Mouse (Mus musculus) CH12.LX (cell line): ENCODE measurements around the gene Arhgef3. TPM values are rescaled to one million over a fixed set of nuclear protein-coding genes. Genes with fewer than 3 reads are reported as not detected.

Source experiments
- DNase-seq: peaks from one replicate; pipeline ENCODE4 v3.0.0-alpha.2; 2013; ENCODE audit errors: extremely low read depth
- H3K27ac ChIP-seq: 2 replicates; pipeline ENCODE4 v1.5.1; 2012; ENCODE audit warnings: low read depth, mild to moderate bottlenecking, control low read depth, moderate library complexity; ENCODE audit not compliant: insufficient read depth
- H3K27me3 ChIP-seq: replicated peaks from 2 replicates; pipeline ENCODE3; 2012; ENCODE audit warnings: inconsistent platforms
- H3K36me3 ChIP-seq, 2 experiments: replicated peaks in 1 of 2; 2 replicates each; pipeline versions ENCODE3 to v1.6.1; 2012; ENCODE audit warnings: inconsistent platforms in 1 of 2, low read length in 1 of 2, mild to moderate bottlenecking in 1 of 2, mixed read lengths in 1 of 2, moderate library complexity in 1 of 2; ENCODE audit not compliant: control insufficient read depth in 1 of 2, insufficient read depth in 1 of 2
- H3K4me1 ChIP-seq, 2 experiments: 2 replicates each; pipeline ENCODE4 v1.6.1; 2012; ENCODE audit warnings: inconsistent platforms in 1 of 2, moderate library complexity in 1 of 2; ENCODE audit not compliant: insufficient read depth in 2 of 2, control insufficient read depth in 1 of 2
- H3K4me2 ChIP-seq: 2 replicates; pipeline ENCODE4 v1.6.1; 2012; ENCODE audit warnings: low read depth, mild to moderate bottlenecking, control low read depth; ENCODE audit not compliant: poor library complexity, insufficient read depth, severe bottlenecking
- H3K4me3 ChIP-seq, 3 experiments: fragments of 150-350 bp in 1 of 3; sonication (generic) in 1 of 3; replicated peaks in 1 of 3; 2 replicates each; pipeline versions ENCODE3 to v1.5.1; 2011 to 2012; ENCODE audit warnings: low read depth in 2 of 3, low read length in 2 of 3, mild to moderate bottlenecking in 2 of 3, moderate library complexity in 2 of 3, control low read depth in 1 of 3, improper control_type of control experiment in 1 of 3, inconsistent platforms in 1 of 3, mixed read lengths in 1 of 3; ENCODE audit not compliant: poor library complexity in 1 of 3
- H3K79me2 ChIP-seq: replicated peaks from 2 replicates; pipeline ENCODE4 v1.6.1; 2012; ENCODE audit warnings: mild to moderate bottlenecking, moderate library complexity; ENCODE audit not compliant: control insufficient read depth, poor library complexity, insufficient read depth, severe bottlenecking; ENCODE audit errors: extremely low read depth
- H3K9ac ChIP-seq: 2 replicates; pipeline ENCODE4 v1.6.1; 2012; ENCODE audit warnings: low read depth, mild to moderate bottlenecking, control low read depth, moderate library complexity; ENCODE audit not compliant: insufficient read depth
- H3K9me3 ChIP-seq: replicated peaks from 2 replicates; pipeline ENCODE3; 2012; ENCODE audit warnings: low read length, inconsistent platforms, mixed read lengths
- BHLHE40 ChIP-seq: IDR thresholded peaks from 2 replicates; pipeline ENCODE4 v1.6.1; 2011; ENCODE audit warnings: mild to moderate bottlenecking, low read depth, low read length, improper control_type of control experiment
- CHD1 ChIP-seq: IDR thresholded peaks from 2 replicates; pipeline ENCODE4 v1.6.1; 2012; ENCODE audit warnings: low read depth, low read length, improper control_type of control experiment, inconsistent platforms
- CHD2 ChIP-seq: IDR thresholded peaks from 2 replicates; pipeline ENCODE4 v1.6.1; 2011; ENCODE audit warnings: low read length, improper control_type of control experiment
- CTCF ChIP-seq, 2 experiments: IDR thresholded peaks in 1 of 2; conservative IDR thresholded peaks in 1 of 2; 2 replicates each; pipeline ENCODE4 v1.5.1; 2011 to 2012; ENCODE audit warnings: low read depth in 2 of 2, low read length in 2 of 2, improper control_type of control experiment in 1 of 2, inconsistent platforms in 1 of 2, mild to moderate bottlenecking in 1 of 2, moderate library complexity in 1 of 2
- E2F4 ChIP-seq: IDR thresholded peaks from 2 replicates; pipeline ENCODE4 v1.6.1; 2011; ENCODE audit warnings: low read depth, low read length, improper control_type of control experiment; ENCODE audit not compliant: insufficient replicate concordance
- ELF1 ChIP-seq: IDR thresholded peaks from 2 replicates; pipeline ENCODE4 v1.6.1; 2014; ENCODE audit warnings: low read depth, mild to moderate bottlenecking, inconsistent platforms, low read length, improper control_type of control experiment
- EP300 ChIP-seq: IDR thresholded peaks from 2 replicates; pipeline ENCODE4 v1.6.1; 2011; ENCODE audit warnings: low read length, improper control_type of control experiment
- ETS1 ChIP-seq: conservative IDR thresholded peaks from 2 replicates; pipeline ENCODE4 v1.6.1; 2012; ENCODE audit warnings: low read depth, mild to moderate bottlenecking, inconsistent platforms, low read length, improper control_type of control experiment, moderate library complexity
- HCFC1 ChIP-seq: IDR thresholded peaks from 2 replicates; pipeline ENCODE4 v1.6.1; 2012; ENCODE audit warnings: low read depth, mild to moderate bottlenecking, inconsistent platforms, low read length, improper control_type of control experiment
- IRF4 ChIP-seq: IDR thresholded peaks from 2 replicates; pipeline ENCODE4 v1.6.1; 2014; ENCODE audit warnings: low read depth, mild to moderate bottlenecking, inconsistent platforms, low read length, improper control_type of control experiment
- JUN ChIP-seq: IDR thresholded peaks from 2 replicates; pipeline ENCODE4 v1.6.1; 2011; ENCODE audit warnings: low read depth, mild to moderate bottlenecking, low read length, improper control_type of control experiment, moderate library complexity; ENCODE audit not compliant: insufficient read depth
- JUND ChIP-seq: conservative IDR thresholded peaks from 2 replicates; pipeline ENCODE4 v1.6.1; 2011; ENCODE audit warnings: low read depth, low read length, improper control_type of control experiment
- KAT2A ChIP-seq: IDR thresholded peaks from 2 replicates; pipeline ENCODE4 v1.6.1; 2012; ENCODE audit warnings: low read length, improper control_type of control experiment, inconsistent platforms; ENCODE audit not compliant: insufficient replicate concordance
- MAFK ChIP-seq: IDR thresholded peaks from 2 replicates; pipeline ENCODE4 v1.6.1; 2011; ENCODE audit warnings: low read length, improper control_type of control experiment; ENCODE audit not compliant: insufficient replicate concordance
- MAX ChIP-seq: IDR thresholded peaks from 2 replicates; pipeline ENCODE4 v1.6.1; 2011; ENCODE audit warnings: low read length, improper control_type of control experiment
- MEF2A ChIP-seq: IDR thresholded peaks from 2 replicates; pipeline ENCODE4 v1.6.1; 2014; ENCODE audit warnings: low read depth, mild to moderate bottlenecking, inconsistent platforms, low read length, improper control_type of control experiment, borderline replicate concordance
- MXI1 ChIP-seq: IDR thresholded peaks from 2 replicates; pipeline ENCODE4 v1.6.1; 2011; ENCODE audit warnings: mild to moderate bottlenecking, low read depth, low read length, improper control_type of control experiment
- NELFE ChIP-seq: IDR thresholded peaks from 2 replicates; pipeline ENCODE4 v1.6.1; 2011; ENCODE audit warnings: low read depth, low read length, improper control_type of control experiment
- PAX5 ChIP-seq: IDR thresholded peaks from 2 replicates; pipeline ENCODE4 v1.6.1; 2012; ENCODE audit warnings: low read length, inconsistent platforms, mixed read lengths
- POLR2A ChIP-seq: IDR thresholded peaks from 2 replicates; pipeline ENCODE4 v1.6.1; 2011; ENCODE audit warnings: low read depth, mild to moderate bottlenecking, improper control_type of control experiment, low read length
- RAD21 ChIP-seq: IDR thresholded peaks from 2 replicates; pipeline ENCODE4 v1.6.1; 2011; ENCODE audit warnings: low read depth, mild to moderate bottlenecking, low read length, improper control_type of control experiment, moderate library complexity
- SIN3A ChIP-seq: IDR thresholded peaks from 2 replicates; pipeline ENCODE4 v1.6.1; 2012; ENCODE audit warnings: low read length, improper control_type of control experiment, inconsistent platforms
- SMC3 ChIP-seq: IDR thresholded peaks from 2 replicates; pipeline ENCODE4 v1.6.1; 2011; ENCODE audit warnings: low read depth, low read length, improper control_type of control experiment
- TBP ChIP-seq: conservative IDR thresholded peaks from 2 replicates; pipeline ENCODE4 v1.6.1; 2011; ENCODE audit warnings: low read depth, low read length, improper control_type of control experiment
- TCF12 ChIP-seq: IDR thresholded peaks from 2 replicates; pipeline ENCODE4 v1.6.1; 2014; ENCODE audit warnings: low read depth, mild to moderate bottlenecking, inconsistent platforms, low read length, improper control_type of control experiment
- UBTF ChIP-seq: IDR thresholded peaks from 2 replicates; pipeline ENCODE4 v1.6.1; 2012; ENCODE audit warnings: low read depth, mild to moderate bottlenecking, inconsistent platforms, low read length, improper control_type of control experiment, moderate library complexity
- USF1 ChIP-seq: IDR thresholded peaks from 2 replicates; pipeline ENCODE4 v1.6.1; 2014; ENCODE audit warnings: low read depth, mild to moderate bottlenecking, inconsistent platforms, low read length, improper control_type of control experiment
- USF2 ChIP-seq: conservative IDR thresholded peaks from 2 replicates; pipeline ENCODE4 v1.6.1; 2011; ENCODE audit warnings: low read depth, low read length, improper control_type of control experiment
- ZC3H11A ChIP-seq: IDR thresholded peaks from 2 replicates; pipeline ENCODE4 v1.6.1; 2012; ENCODE audit warnings: low read depth, mild to moderate bottlenecking, inconsistent platforms, low read length, improper control_type of control experiment
- ZMIZ1 ChIP-seq: IDR thresholded peaks from 2 replicates; pipeline ENCODE4 v1.6.1; 2012; ENCODE audit warnings: low read depth, mild to moderate bottlenecking, inconsistent platforms, low read length, improper control_type of control experiment
- ZNF384 ChIP-seq: IDR thresholded peaks from 2 replicates; pipeline ENCODE4 v1.6.1; 2012; ENCODE audit warnings: low read depth, low read length, improper control_type of control experiment, inconsistent platforms
- dilution Hi-C: fragments of 300-500 bp; cut with MboI; formaldehyde crosslinking; loops from 2 replicates; pipeline ENCODE4 v1.14.3; 2020; ENCODE audit warnings: low sequenced_read_pairs; ENCODE audit not compliant: extremely low pct_unique_long_range_greater_than_20kb, extremely low pct_ligation_motif_present
- in situ Hi-C: fragments of 300-500 bp; cut with MboI; formaldehyde crosslinking; loops from 3 replicates; pipeline ENCODE4 v1.14.3; 2019; ENCODE audit warnings: low sequenced_read_pairs, low pct_ligation_motif_present, low pct_unique_long_range_greater_than_20kb, mixed read lengths
- polyA plus RNA-seq: library from polyadenylated mRNA; unstranded; fragments of >175 nt; gene quantifications from 2 replicates; pipeline ENCODE4 v1.2.1, GENCODE M21; 2012; ENCODE audit warnings: low read depth; ENCODE audit not compliant: insufficient read length
- total RNA-seq, 2 experiments: library from RNA; depleted of rRNA; stranded (reverse); fragments of 300-350 nt in 1 of 2; fragments of >200 nt in 1 of 2; gene quantifications; 2 replicates each; pipeline ENCODE4 v1.2.3; 2012 to 2014

The Arhgef3 gene
- total and polyA plus RNA-seq, 3 experiments: 0.51 to 0.64 (median 0.62) TPM

DNA sequence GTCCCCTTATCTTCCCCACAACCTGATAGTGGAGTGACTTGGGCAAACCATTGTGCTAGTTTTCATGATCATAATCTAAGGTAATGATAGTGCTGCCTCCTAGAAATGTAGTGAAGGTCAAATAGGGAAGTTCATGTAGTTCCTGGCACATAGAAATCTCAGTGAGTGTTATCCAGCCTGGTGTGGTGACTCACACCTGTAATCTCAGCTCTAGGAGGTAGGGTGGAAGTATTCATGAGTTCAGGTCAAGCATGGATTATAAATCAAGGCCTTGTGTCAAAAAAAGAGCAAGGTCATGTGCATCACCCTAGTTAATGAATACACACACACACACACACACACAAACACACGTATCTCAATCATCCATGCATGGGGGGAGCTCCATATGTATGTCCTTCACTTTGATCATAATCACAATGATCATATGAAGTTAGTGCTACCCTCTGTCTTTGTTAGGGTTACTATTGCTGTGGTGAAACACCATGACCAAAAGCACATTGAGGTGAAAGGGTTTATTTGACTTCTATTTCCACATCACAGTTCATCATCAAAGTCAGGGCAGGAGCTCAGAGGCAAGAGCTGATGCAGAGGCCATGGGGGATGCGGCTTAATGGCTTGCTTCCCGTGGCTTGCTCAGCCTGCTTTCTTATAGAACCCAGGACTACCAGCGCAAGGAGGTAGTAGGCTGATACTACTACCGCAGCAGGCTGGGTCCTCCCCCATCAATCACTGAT, 226.2 kb downstream of the Arhgef3 start:
- peak overlapping the region; percentile 66; the same call in 1 of the 2 replicates for H3K4me2 ChIP-seq
- TF ChIP-seq EP300 (no peak), ZMIZ1 (no peak), ZNF384 (no peak), JUND (no peak), MEF2A (no peak), CHD1 (no peak)

DNA sequence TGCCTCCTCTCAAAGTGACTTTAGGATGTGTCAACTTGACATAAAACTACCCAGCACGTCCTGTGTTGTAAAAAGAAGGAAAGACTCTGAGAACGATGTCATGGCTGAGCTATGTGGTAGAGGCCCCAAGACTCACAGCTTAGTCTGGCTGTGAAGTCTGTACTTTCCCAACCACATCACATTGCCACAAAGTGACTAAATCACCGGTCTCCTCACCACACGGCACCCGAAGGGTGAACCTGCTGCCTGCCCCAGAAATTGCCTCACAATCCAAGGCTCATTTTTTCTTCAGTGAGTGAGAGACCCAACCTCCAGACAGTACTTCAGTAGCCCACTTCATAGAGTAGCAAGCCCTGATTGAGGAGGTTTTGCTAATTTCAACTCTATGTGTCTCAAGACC, 226.8 kb downstream of the Arhgef3 start:
- no peaks in the 10 kb centered on the region for H3K9me3 ChIP-seq
- in situ Hi-C loops: loop anchor here (5.0 kb wide), 1 partner anchor 56 kb away; no protein-coding TSS in a partner anchor
- H3K79me2 ChIP-seq: no peaks in the 10 kb centered on the region
- dilution Hi-C loops: no loop called here
- DNase-seq: peak; percentile 65
- H3K36me3 ChIP-seq: no peaks in the 10 kb centered on the region
- H3K27ac ChIP-seq: peak overlapping the region; percentile 9; the same call in 1 of the 2 replicates
- no peak overlapping the region for H3K4me3 ChIP-seq
- peaks cover 25 to 40% of the 10 kb centered on the region in 2 experiments for H3K4me1 ChIP-seq
- H3K9ac ChIP-seq: peak overlapping the region; percentile 32; the same call in 1 of the 2 replicates
- peaks cover 10% of the 10 kb centered on the region for H3K27me3 ChIP-seq
- peak overlapping the region; percentile 66 for H3K4me2 ChIP-seq
- TF ChIP-seq SIN3A: 0 out of 2 replicates have a peak, but pooled peaks have one; percentile 22
- TF ChIP-seq SMC3: no peak
- no peak for TF ChIP-seq CHD2
- no peak for TF ChIP-seq HCFC1
- no peak for TF ChIP-seq CHD1
- peak; percentile 59 for TF ChIP-seq ETS1
- TF ChIP-seq E2F4: no peak
- TF ChIP-seq ZMIZ1: no peak
- no peak for TF ChIP-seq JUN
- no peak for TF ChIP-seq KAT2A
- TF ChIP-seq USF2: no peak
- TF ChIP-seq MAX: 0 out of 2 replicates have a peak, but pooled peaks have one; percentile 20
- TF ChIP-seq ZC3H11A: no peak
- TF ChIP-seq CTCF (conservative IDR thresholded peaks at IDR 0.05 in 1 of 2, IDR thresholded peaks at IDR 0.05 in 1 of 2; ENCODE audit: low read depth in 2 of 2, low read length in 2 of 2): no peak
- TF ChIP-seq UBTF: no peak
- no peak for TF ChIP-seq POLR2A
- TF ChIP-seq TBP: no peak
- 0 out of 2 replicates have a peak, but pooled peaks have one; percentile 58 for TF ChIP-seq MAFK
- no peak for TF ChIP-seq USF1
- TF ChIP-seq TCF12: peak; percentile 63; the same call in 1 of the 2 replicates
- no peak for TF ChIP-seq JUND
- TF ChIP-seq MXI1: no peak
- no peak for TF ChIP-seq ELF1
- peak; percentile 30; the same call in 1 of the 2 replicates for TF ChIP-seq MEF2A
- TF ChIP-seq NELFE: no peak
- TF ChIP-seq IRF4: peak; percentile 32; the same call in 1 of the 2 replicates
- no peak for TF ChIP-seq PAX5
- TF ChIP-seq RAD21: no peak; the same call in 1 of the 2 replicates
- peak; percentile 71 for TF ChIP-seq BHLHE40

More for the DNA sequence above, 226.2 kb downstream of the Arhgef3 start:
- dilution Hi-C loops (no loop called here), in situ Hi-C loops (loop anchor here (5.0 kb wide), 1 partner anchor 56 kb away; no protein-coding TSS in a partner anchor)
- no peaks in the 10 kb centered on the region for H3K36me3 ChIP-seq
- H3K4me1 ChIP-seq: peaks cover 25 to 46% of the 10 kb centered on the region in 2 experiments
- H3K9ac ChIP-seq: 0 out of 2 replicates have a peak overlapping the region, but pooled peaks have one; percentile 23
- peak overlapping the region; percentile 9; the same call in 1 of the 2 replicates for H3K27ac ChIP-seq
- DNase-seq: no peak
- no peaks in the 10 kb centered on the region for H3K79me2 ChIP-seq
- H3K27me3 ChIP-seq: peaks cover 16% of the 10 kb centered on the region
- no peak overlapping the region for H3K4me3 ChIP-seq
- H3K9me3 ChIP-seq: no peaks in the 10 kb centered on the region
